In the genomic region with DNA sequence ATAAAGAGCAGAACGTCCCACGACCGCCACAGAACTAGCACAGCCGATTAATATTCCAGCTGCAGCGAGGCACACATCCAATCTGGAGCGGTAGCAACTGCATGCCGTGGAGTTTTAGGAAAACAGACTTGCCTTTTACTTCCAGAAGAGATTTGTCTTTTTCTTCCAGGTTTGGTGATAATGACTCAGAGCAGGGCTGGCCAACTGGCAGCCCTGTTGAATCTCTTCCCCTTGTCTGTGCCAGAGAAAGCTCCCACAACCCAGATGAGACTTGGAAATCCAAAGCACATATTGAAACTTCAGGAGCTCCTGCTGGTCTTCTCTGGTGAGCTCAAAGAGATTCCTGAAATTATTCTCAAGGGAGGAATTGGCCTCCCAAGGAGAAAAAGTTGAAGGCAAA, we compare ENCODE assay signal across 15 mouse cellular contexts.
DNase-seq lines count a peak whose midpoint lies in the region; ATAC-seq lines count a peak whose summit lies in the region.
"Had no signal": no experiment of that assay in that cellular context is flagged by ENCODE, and none has a peak within 500 bp of the region (broad histone marks: within the 10 kb centered on the region; RNA-seq: fewer than 3 reads in every experiment).

No protein-coding gene starts in this region.

- peak; percentile 46 for DNase-seq in left cerebral cortex, adult 11 months (ENCODE audit: low spot score)
- no peak for DNase-seq in left cerebral cortex, postnatal 4 days
- peak; percentile 53 to 71 for DNase-seq in frontal cortex, adult 2 months (ENCODE audit: extremely low spot score in 1 of 2, low spot score in 1 of 2)
- peak; percentile 85 for DNase-seq in layer of hippocampus, adult 9-11 months
- DNase-seq in right cerebral cortex, adult 2 months (ENCODE audit: low spot score in 2 of 2), result peak; percentile 53 to 70
- no peak for DNase-seq in midbrain, embryonic 14.5 days
- no peak for DNase-seq in c-Kit-positive CD71-positive TER-119-positive erythroid progenitor cells, embryonic 14.5 days (ENCODE audit: low spot score)
- DNase-seq: liver, postnatal 0 days had no signal

- WGBS in midbrain, embryonic 14.5 days, result 80% methylated on average over 7 of the region's 7 CpGs
- 85% methylated on average over 7 of the region's 7 CpGs for WGBS in kidney, embryonic 15.5 days

- no peak overlapping the region for H3K4me3 ChIP-seq in midbrain, embryonic 14.5 days (replicated peaks; ENCODE audit: low read depth, low read length)
- H3K4me3 ChIP-seq in kidney, embryonic 15.5 days (replicated peaks), result no peak overlapping the region
- H3K4me3 ChIP-seq: erythroblast, embryonic 14.5 days; midbrain, embryonic 13.5 days; neural tube, embryonic 13.5 days had no signal

- no peak for ATAC-seq in midbrain, embryonic 14.5 days (ENCODE audit: low FRiP score, low TSS enrichment)
- ATAC-seq in kidney, embryonic 15.5 days (replicated peaks; ENCODE audit: low FRiP score), result no peak
- ATAC-seq: CD4-positive, CD25-positive, alpha-beta regulatory T cell, adult 4 months; intestine, postnatal 0 days; liver, postnatal 0 days; midbrain, embryonic 13.5 days had no signal

- H3K9me3 ChIP-seq in midbrain, embryonic 14.5 days (ENCODE audit: control insufficient read depth, low read length), result no peaks in the 10 kb centered on the region
- H3K9me3 ChIP-seq in kidney, embryonic 15.5 days (replicated peaks), result no peaks in the 10 kb centered on the region
- H3K9me3 ChIP-seq: midbrain, embryonic 13.5 days; neural tube, embryonic 13.5 days had no signal

- H3K27ac ChIP-seq in midbrain, embryonic 14.5 days (replicated peaks; ENCODE audit: low read depth, low read length), result no peak overlapping the region
- H3K27ac ChIP-seq in kidney, embryonic 15.5 days, result no peak overlapping the region
- H3K27ac ChIP-seq: midbrain, embryonic 13.5 days; neural tube, embryonic 13.5 days; stomach, postnatal 0 days had no signal

- no peak overlapping the region for H3K4me2 ChIP-seq in midbrain, embryonic 14.5 days (ENCODE audit: low read length)
- no peak overlapping the region for H3K4me2 ChIP-seq in kidney, embryonic 15.5 days
- H3K4me2 ChIP-seq: midbrain, embryonic 13.5 days; neural tube, embryonic 13.5 days had no signal

- H3K27me3 ChIP-seq in midbrain, embryonic 14.5 days (ENCODE audit: control insufficient read depth, insufficient read depth, low read length), result no peaks in the 10 kb centered on the region
- no peaks in the 10 kb centered on the region for H3K27me3 ChIP-seq in kidney, embryonic 15.5 days
- H3K27me3 ChIP-seq: midbrain, embryonic 13.5 days; neural tube, embryonic 13.5 days had no signal

- H3K4me1 ChIP-seq in midbrain, embryonic 14.5 days (ENCODE audit: control insufficient read depth, insufficient read depth, low read length), result no peaks in the 10 kb centered on the region
- H3K4me1 ChIP-seq in kidney, embryonic 15.5 days, result no peaks in the 10 kb centered on the region
- H3K4me1 ChIP-seq: midbrain, embryonic 13.5 days; neural tube, embryonic 13.5 days had no signal

- no peak overlapping the region for H3K9ac ChIP-seq in midbrain, embryonic 14.5 days (replicated peaks; ENCODE audit: low read length)
- no peak overlapping the region for H3K9ac ChIP-seq in kidney, embryonic 15.5 days
- H3K9ac ChIP-seq: liver, postnatal 0 days; midbrain, embryonic 13.5 days; neural tube, embryonic 13.5 days had no signal

- intact Hi-C loops in left cerebral cortex, postnatal 4 days (cut with DNase I), result no loop called here

- no peaks in the 10 kb centered on the region for H3K36me3 ChIP-seq in midbrain, embryonic 14.5 days (ENCODE audit: control insufficient read depth, insufficient read depth, low read length)
- H3K36me3 ChIP-seq in kidney, embryonic 15.5 days, result no peaks in the 10 kb centered on the region
- H3K36me3 ChIP-seq: midbrain, embryonic 13.5 days; neural tube, embryonic 13.5 days had no signal

Comparison
In these comparisons a context has a peak if more than half of its experiments do, and no peak if none do; other contexts are left out.
1. DNase-seq: peak in left cerebral cortex, adult 11 months (single experiment), frontal cortex, adult 2 months (2 of 2), layer of hippocampus, adult 9-11 months (single experiment) and right cerebral cortex, adult 2 months (2 of 2); none in left cerebral cortex, postnatal 4 days (single experiment), midbrain, embryonic 14.5 days (single experiment) and c-Kit-positive CD71-positive TER-119-positive erythroid progenitor cells, embryonic 14.5 days (single experiment).